Mouse (Mus musculus) midbrain, postnatal 0 days (tissue): ENCODE results near the gene Tssk2. TPM values are rescaled to one million over a fixed set of nuclear protein-coding genes. Genes with fewer than 3 reads are reported as not detected.

Experiments used
- ATAC-seq: fragments of 200-750 bp; cut with Nextera tagmentation; 2 replicates; pipeline ENCODE4 v1.8.0; 2017; ENCODE audit warnings: moderate number of reproducible peaks, mild to moderate bottlenecking, moderate TSS enrichment, moderate library complexity; ENCODE audit not compliant: low FRiP score
- DNase-seq: peaks from one replicate; pipeline ENCODE4 v3.0.0-alpha.2; 2015; ENCODE audit warnings: low spot score
- H3K27ac ChIP-seq: fragments of 300-500 bp; sonication (generic); 2 replicates; pipeline ENCODE4 v1.5.1; 2014; ENCODE audit warnings: low read depth, mild to moderate bottlenecking, low read length, mixed read lengths
- H3K27me3 ChIP-seq: fragments of 300-500 bp; sonication (generic); 2 replicates; pipeline ENCODE4 v1.6.1; 2014; ENCODE audit warnings: low read length, control low read depth, mixed read lengths; ENCODE audit not compliant: insufficient read depth
- H3K36me3 ChIP-seq: fragments of 300-500 bp; sonication (generic); 2 replicates; pipeline ENCODE4 v1.6.1; 2014; ENCODE audit warnings: low read length, control low read depth, mixed read lengths; ENCODE audit not compliant: insufficient read depth
- H3K4me1 ChIP-seq: fragments of 300-500 bp; sonication (generic); 2 replicates; pipeline ENCODE4 v1.6.1; 2014; ENCODE audit warnings: mild to moderate bottlenecking, control low read depth, antibody characterized with exemption, low read length, mixed read lengths; ENCODE audit not compliant: insufficient read depth
- H3K4me2 ChIP-seq: fragments of 300-500 bp; sonication (generic); 2 replicates; pipeline ENCODE4 v1.6.1; 2014; ENCODE audit warnings: low read depth, mild to moderate bottlenecking, low read length, mixed read lengths; ENCODE audit not compliant: poor library complexity, severe bottlenecking
- H3K4me3 ChIP-seq: fragments of 300-500 bp; sonication (generic); 2 replicates; pipeline ENCODE4 v1.5.1; 2014; ENCODE audit warnings: low read depth, mild to moderate bottlenecking, low read length, moderate library complexity
- H3K9ac ChIP-seq: fragments of 300-500 bp; sonication (generic); replicated peaks from 2 replicates; pipeline ENCODE4 v1.6.1; 2014; ENCODE audit warnings: mild to moderate bottlenecking, low read length, moderate library complexity, mixed read lengths; ENCODE audit not compliant: poor library complexity, severe bottlenecking
- H3K9me3 ChIP-seq: fragments of 300-500 bp; sonication (generic); 2 replicates; pipeline ENCODE4 v1.6.1; 2016; ENCODE audit warnings: low read length, control low read depth
- CTCF ChIP-seq: IDR thresholded peaks from 2 replicates; pipeline ENCODE4 v1.5.1; 2016; ENCODE audit warnings: antibody characterized with exemption, mild to moderate bottlenecking
- WGBS: fragments of 180-500 bp; shearing (Covaris S2); extraction: QIAGEN DNeasy Blood & Tissue Kit; methylation state at CpG from one replicate; pipeline ENCODE4 v1.1.7; 2014; 5-methylcytosine and 5-hydroxymethylcytosine counted together
- polyA plus RNA-seq: library from polyadenylated mRNA; unstranded; fragments of >200 nt; fragmentation: Nextera tagmentation; extraction: Ambion mirVana; gene quantifications from 2 replicates; pipeline ENCODE4 v1.2.1, GENCODE M21; 2015
- total RNA-seq: library from RNA; depleted of rRNA; stranded (reverse); fragments of >200 nt; gene quantifications from 2 replicates; pipeline ENCODE4 v1.2.3, GENCODE M21; 2014; rRNA removed

Tssk2 gene
- total RNA-seq, result not detected in 2 replicates
- not detected in 2 replicates for polyA plus RNA-seq

GRCm38 (mm10) chr16:17898462-17898861 lies at the start of gene Tssk2, which contains the start of gene Dgcr2:
Gene Tssk2, plus strand, starts transcription at chr16:17898637.
Gene Dgcr2, minus strand, starts transcription at chr16:17898562.
- ATAC-seq, result no peak
- WGBS, result 89% methylated on average over 14 of the region's 14 CpGs

DNA sequence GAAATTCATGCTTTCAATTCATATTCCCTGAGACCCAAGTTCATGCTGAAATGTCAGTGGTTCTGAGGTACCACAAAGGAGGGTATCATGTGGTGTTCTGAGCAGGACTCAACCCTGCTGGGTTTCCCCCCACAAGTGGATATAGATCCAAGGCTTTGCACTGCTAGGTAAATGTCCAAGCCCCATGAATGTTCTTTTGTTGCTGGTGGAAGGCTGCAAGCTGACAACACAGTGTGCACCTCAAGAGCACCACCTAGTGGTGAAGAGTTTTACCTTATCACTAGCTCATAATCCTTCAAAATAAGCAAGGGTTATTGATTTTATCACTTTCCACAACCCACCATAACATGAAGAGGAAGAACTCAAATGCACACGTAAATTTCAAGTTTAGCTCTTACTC lies 49.5 kb upstream of the Tssk2 start:
- Histone ChIP-seq H3K9ac (no peak overlapping the region), H3K36me3 (peaks cover 70% of the 10 kb centered on the region), H3K27ac (peak overlapping the region; percentile 19; the same call in 1 of the 2 replicates), H3K4me2 (no peak overlapping the region), H3K27me3 (no peaks in the 10 kb centered on the region), H3K4me3 (no peak overlapping the region), H3K9me3 (no peaks in the 10 kb centered on the region), H3K4me1 (no peaks in the 10 kb centered on the region)
- WGBS, result 24% methylated on average over 1 of the region's 1 CpGs
- DNase-seq, result peak; percentile 88
- peak; percentile 59; the same call in 1 of the 2 replicates for ATAC-seq
- TF ChIP-seq CTCF, result peak; percentile 93

More at GRCm38 (mm10) chr16:17898462-17898861, at the start of gene Tssk2, which contains the start of gene Dgcr2:
- Histone ChIP-seq H3K9me3 (no peaks in the 10 kb centered on the region), H3K4me1 (no peaks in the 10 kb centered on the region), H3K9ac (no peak within 1 kb of the TSS), H3K4me3 (no peak within 1 kb of the TSS), H3K36me3 (peaks cover 44% of the 10 kb centered on the region), H3K27ac (no peak within 1 kb of the TSS), H3K27me3 (no peaks in the 10 kb centered on the region), H3K4me2 (no peak within 1 kb of the TSS)
- TF ChIP-seq CTCF, result no peak
- DNase-seq, result no peak

- Histone ChIP-seq H3K9ac (no peak overlapping the region), H3K27ac (no peak overlapping the region), H3K27me3 (no peaks in the 10 kb centered on the region), H3K4me3 (no peak overlapping the region), H3K4me1 (no peaks in the 10 kb centered on the region), H3K9me3 (no peaks in the 10 kb centered on the region), H3K36me3 (peaks cover 67% of the 10 kb centered on the region), H3K4me2 (no peak overlapping the region)
- DNase-seq (no peak), ATAC-seq (no peak)
- 87% methylated on average over 6 of the region's 6 CpGs for WGBS
- TF ChIP-seq CTCF, result no peak
Measured at GRCm38 (mm10) chr16:17849486-17849885, 49.0 kb upstream of the Tssk2 start.

DNA sequence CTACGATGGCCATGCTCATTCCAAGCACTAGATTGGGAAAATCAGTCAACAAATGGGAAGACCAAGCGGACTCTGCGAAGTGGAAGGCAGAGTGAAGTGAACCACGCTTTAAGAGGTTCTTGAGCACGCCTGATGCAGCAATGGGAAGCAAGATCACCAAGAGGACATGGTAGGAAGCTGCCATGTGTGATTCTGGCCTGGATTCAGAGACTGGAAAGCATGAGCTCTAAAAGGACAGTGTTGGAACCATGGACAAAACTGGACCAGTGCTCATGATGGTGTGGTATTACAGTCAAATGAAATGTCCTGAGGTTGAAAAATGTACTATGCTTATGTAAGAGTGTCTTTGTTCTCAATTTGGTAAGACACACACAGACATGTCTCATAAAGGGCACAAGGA lies 47.1 kb upstream of the Tssk2 start:
- Histone ChIP-seq H3K27me3 (no peaks in the 10 kb centered on the region), H3K27ac (no peak overlapping the region), H3K4me1 (no peaks in the 10 kb centered on the region), H3K36me3 (peaks cover 62% of the 10 kb centered on the region), H3K4me3 (no peak overlapping the region), H3K9me3 (no peaks in the 10 kb centered on the region), H3K4me2 (no peak overlapping the region), H3K9ac (no peak overlapping the region)
- TF ChIP-seq CTCF, result no peak
- DNase-seq (no peak), ATAC-seq (no peak)
- WGBS, result 98% methylated on average over 5 of the region's 5 CpGs

GRCm38 (mm10) chr16:17851860-17852259 lies 46.6 kb upstream of the Tssk2 start:
- Histone ChIP-seq H3K27ac (no peak overlapping the region), H3K9ac (no peak overlapping the region), H3K4me1 (no peaks in the 10 kb centered on the region), H3K4me3 (no peak overlapping the region), H3K36me3 (peaks cover 62% of the 10 kb centered on the region), H3K4me2 (no peak overlapping the region), H3K27me3 (no peaks in the 10 kb centered on the region), H3K9me3 (no peaks in the 10 kb centered on the region)
- WGBS, result 97% methylated on average over 1 of the region's 1 CpGs
- TF ChIP-seq CTCF, result no peak
- peak; percentile 36 for DNase-seq
- no peak for ATAC-seq

GRCm38 (mm10) chr16:17853263-17853662 lies 45.2 kb upstream of the Tssk2 start:
- WGBS, result 95% methylated on average over 2 of the region's 2 CpGs
- no peak for TF ChIP-seq CTCF
- H3K27me3 ChIP-seq, result no peaks in the 10 kb centered on the region
- H3K4me3 ChIP-seq, result no peak overlapping the region
- H3K4me2 ChIP-seq, result no peak overlapping the region
- H3K9ac ChIP-seq, result no peak overlapping the region
- H3K9me3 ChIP-seq, result no peaks in the 10 kb centered on the region
- H3K36me3 ChIP-seq, result peaks cover 69% of the 10 kb centered on the region
- H3K27ac ChIP-seq, result no peak overlapping the region; the same call in 1 of the 2 replicates
- ATAC-seq (no peak), DNase-seq (no peak)
- no peaks in the 10 kb centered on the region for H3K4me1 ChIP-seq
